Mouse (Mus musculus): ENCODE data around the gene Lmx1b. TPM values are rescaled to one million over a fixed set of nuclear protein-coding genes. Genes with fewer than 3 reads are reported as not detected.

Lmx1b gene
- polyA plus RNA-seq, 1 experiment from 2014 or later, result 0.59 TPM

DNA sequence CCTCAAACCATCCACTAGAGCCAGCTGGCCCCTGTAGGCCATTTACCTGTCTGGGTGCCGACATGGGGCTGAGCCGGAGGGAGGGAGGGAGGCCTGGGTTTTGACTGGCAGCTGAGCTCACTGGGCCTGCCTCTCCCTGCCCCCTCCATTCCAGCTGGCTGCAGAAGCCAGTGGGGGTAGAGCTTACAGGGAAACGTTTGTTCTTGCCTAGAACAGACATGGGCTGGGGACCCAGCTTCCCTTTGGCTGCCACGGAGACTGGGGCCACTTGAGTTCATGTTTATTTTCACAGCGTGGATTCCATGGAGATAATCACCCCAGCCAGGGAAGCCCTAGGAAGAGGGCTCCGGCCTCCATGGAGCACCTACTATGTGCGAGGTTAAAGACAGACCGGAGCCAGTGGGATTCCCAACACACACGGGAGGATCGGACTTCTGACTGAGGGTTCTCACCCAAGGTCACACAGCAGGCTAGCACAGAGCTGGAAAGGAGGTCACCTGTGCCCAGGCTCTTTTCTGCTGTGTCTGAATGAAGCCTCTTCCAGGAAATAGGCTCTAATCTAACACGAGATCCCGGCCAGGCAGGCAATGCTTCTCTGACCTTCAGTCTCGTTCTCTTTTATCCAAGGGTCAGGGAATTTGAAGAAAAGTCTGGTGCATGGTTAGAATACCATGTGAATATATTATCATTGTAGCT is 25.2 kb upstream of the Lmx1b start:
- H3K4me2 ChIP-seq (replicated peaks), result 0 out of 2 replicates have a peak overlapping the region, but pooled peaks have one; percentile 1
- no peaks in the 10 kb centered on the region; the same call in 1 of the 2 replicates for H3K27me3 ChIP-seq
- H3K4me3 ChIP-seq (replicated peaks), result no peak overlapping the region
- no peak for ATAC-seq (ENCODE audit: insufficient number of reproducible peaks, low FRiP score, low TSS enrichment, low read depth)
- peaks cover 10% of the 10 kb centered on the region for H3K4me1 ChIP-seq
- no peaks in the 10 kb centered on the region for H3K9me3 ChIP-seq (replicated peaks)
- H3K36me3 ChIP-seq, result no peaks in the 10 kb centered on the region
- WGBS, result 23% methylated on average over 13 of the region's 13 CpGs
- no peak overlapping the region for H3K9ac ChIP-seq
- no peak overlapping the region for H3K27ac ChIP-seq (replicated peaks)

DNA sequence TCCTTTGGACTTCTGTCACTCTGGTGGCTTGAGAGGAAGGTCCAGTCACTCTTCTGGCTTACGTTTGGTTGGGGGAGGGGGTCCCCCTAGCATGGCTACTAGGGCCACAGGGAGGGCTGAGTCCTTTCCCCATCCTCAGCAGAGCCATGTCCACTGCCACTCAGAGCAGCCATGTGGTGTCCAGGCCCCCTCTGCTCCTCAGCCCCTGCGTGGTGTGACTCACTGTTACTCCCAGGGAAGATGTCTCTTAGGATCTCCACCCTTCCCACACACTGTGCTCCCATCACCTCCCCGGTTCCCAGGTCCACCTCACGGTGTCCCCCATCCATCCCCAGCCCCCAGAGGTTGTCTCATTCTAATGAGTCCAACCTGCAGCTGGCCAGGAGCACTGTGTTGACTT is 24.4 kb upstream of the Lmx1b start:
- 79% methylated on average over 4 of the region's 4 CpGs for WGBS
- no peak overlapping the region for H3K27ac ChIP-seq (replicated peaks)
- H3K36me3 ChIP-seq, result no peaks in the 10 kb centered on the region
- peaks cover 10% of the 10 kb centered on the region for H3K4me1 ChIP-seq
- no peaks in the 10 kb centered on the region for H3K9me3 ChIP-seq (replicated peaks)
- H3K27me3 ChIP-seq, result no peaks in the 10 kb centered on the region; the same call in 1 of the 2 replicates
- H3K4me2 ChIP-seq (replicated peaks), result no peak overlapping the region
- peak; percentile 48; the same call in 1 of the 2 replicates for ATAC-seq (ENCODE audit: insufficient number of reproducible peaks, low FRiP score, low TSS enrichment, low read depth)
- H3K9ac ChIP-seq, result no peak overlapping the region
- H3K4me3 ChIP-seq (replicated peaks), result no peak overlapping the region

DNA sequence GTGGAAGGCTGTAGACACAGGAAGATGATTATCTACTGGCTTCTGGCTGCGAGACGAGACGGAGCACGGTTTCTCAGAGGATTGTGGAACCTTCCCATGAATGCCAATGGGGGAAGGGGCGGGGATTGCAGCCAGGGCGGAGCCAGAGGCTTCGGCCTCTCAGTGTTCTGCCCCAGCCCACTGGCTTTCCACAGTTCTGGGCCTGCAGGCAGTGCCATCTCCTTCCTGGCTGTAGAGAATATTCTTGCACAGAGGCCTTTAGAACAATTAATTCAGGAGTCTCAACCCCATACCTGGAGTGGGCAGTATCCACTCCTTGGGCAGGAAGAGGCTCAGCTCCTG is 18.9 kb upstream of the Lmx1b start:
- Histone ChIP-seq H3K27me3 (no peaks in the 10 kb centered on the region), H3K9me3 (replicated peaks) (no peaks in the 10 kb centered on the region), H3K36me3 (no peaks in the 10 kb centered on the region), H3K27ac (replicated peaks) (0 out of 2 replicates have a peak overlapping the region, but pooled peaks have one; percentile 7), H3K9ac (no peak overlapping the region), H3K4me2 (replicated peaks) (peak overlapping the region; percentile 38), H3K4me3 (replicated peaks) (peak overlapping the region; percentile 28), H3K4me1 (0 out of 2 replicates have a peak, but pooled peaks cover 4% of the 10 kb centered on the region)
- peak; percentile 75 for ATAC-seq (ENCODE audit: insufficient number of reproducible peaks, low FRiP score, low TSS enrichment, low read depth)
- WGBS, result 2% methylated on average over 7 of the region's 7 CpGs

DNA sequence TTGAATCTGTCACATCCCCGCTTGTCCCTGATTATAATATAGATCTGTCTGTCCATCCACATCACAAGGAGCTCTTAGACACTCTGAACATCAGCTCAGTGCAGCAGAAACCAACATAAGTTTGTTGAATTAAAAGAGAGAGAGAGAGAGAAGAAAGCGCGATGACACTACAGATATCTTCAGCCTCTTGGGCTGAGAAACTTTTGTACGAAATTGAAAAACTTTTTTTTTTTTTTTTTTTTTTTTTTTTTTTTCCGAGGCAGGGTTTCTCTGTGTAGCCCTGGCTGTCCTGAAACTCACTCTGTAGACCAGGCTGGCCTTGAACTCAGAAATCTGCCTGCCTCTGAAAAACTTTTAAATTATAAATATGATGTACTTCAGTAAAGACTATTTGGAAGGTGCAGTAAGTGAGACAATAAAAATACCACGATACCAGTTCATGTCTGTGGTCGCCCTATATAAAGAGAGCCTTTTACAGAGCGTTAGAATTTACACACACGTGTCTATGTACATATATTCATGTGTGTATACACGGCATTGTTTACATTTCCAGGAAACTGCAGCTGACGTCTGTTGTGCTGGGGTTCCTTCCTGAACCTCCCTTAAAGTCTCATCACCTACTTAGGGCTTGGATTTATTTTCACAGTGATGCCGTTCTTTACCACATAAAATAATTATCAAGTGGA is 18.4 kb upstream of the Lmx1b start:
- WGBS, result 44% methylated on average over 12 of the region's 12 CpGs
- Histone ChIP-seq H3K36me3 (no peaks in the 10 kb centered on the region), H3K9ac (no peak overlapping the region), H3K27me3 (no peaks in the 10 kb centered on the region), H3K4me1 (0 out of 2 replicates have a peak, but pooled peaks cover 4% of the 10 kb centered on the region), H3K27ac (replicated peaks) (0 out of 2 replicates have a peak overlapping the region, but pooled peaks have one; percentile 7), H3K4me3 (replicated peaks) (peak overlapping the region; percentile 28), H3K4me2 (replicated peaks) (peak overlapping the region; percentile 38), H3K9me3 (replicated peaks) (no peaks in the 10 kb centered on the region)
- ATAC-seq (ENCODE audit: insufficient number of reproducible peaks, low FRiP score, low TSS enrichment, low read depth), result no peak

DNA sequence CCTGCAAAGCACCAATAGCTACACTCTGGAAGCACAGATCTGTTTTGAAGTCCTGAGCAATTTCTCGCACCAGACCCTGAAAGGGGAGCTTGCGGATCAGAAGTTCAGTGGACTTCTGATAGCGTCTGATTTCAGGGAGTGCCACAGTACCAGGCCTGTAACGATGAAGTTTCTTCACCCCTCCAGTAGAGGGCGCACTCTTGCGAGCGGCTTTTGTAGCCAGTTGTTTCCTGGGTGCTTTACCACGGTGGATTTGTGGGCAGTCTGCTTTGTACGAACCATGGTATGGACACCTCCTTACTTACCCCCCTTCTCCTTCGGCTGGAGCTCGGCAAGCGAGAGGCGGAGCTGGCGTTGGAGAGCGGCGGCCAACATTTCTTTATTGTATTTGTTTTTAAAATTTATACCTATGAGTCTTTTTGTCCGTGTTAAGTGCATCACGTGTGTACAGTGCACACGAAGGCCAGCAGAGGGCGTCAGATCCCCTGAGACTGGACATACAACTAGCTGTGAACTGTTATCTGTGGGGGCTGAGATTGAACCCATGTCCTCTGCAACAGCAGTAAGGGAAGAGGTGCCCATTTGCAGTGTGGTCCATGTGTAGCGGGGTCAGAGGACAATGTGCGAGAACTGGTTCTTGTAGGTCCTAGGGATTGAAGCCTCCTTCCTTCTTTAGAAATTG is 12.3 kb upstream of the Lmx1b start:
- H3K9ac ChIP-seq, result no peak overlapping the region
- no peak overlapping the region for H3K4me2 ChIP-seq (replicated peaks)
- no peak overlapping the region for H3K4me3 ChIP-seq (replicated peaks)
- H3K27ac ChIP-seq (replicated peaks), result no peak overlapping the region
- no peak for ATAC-seq (ENCODE audit: insufficient number of reproducible peaks, low FRiP score, low TSS enrichment, low read depth)
- H3K27me3 ChIP-seq, result peaks cover 12% of the 10 kb centered on the region
- no peaks in the 10 kb centered on the region for H3K9me3 ChIP-seq (replicated peaks)
- 81% methylated on average over 22 of the region's 22 CpGs for WGBS
- no peaks in the 10 kb centered on the region for H3K36me3 ChIP-seq
- H3K4me1 ChIP-seq, result peaks cover 21% of the 10 kb centered on the region

DNA sequence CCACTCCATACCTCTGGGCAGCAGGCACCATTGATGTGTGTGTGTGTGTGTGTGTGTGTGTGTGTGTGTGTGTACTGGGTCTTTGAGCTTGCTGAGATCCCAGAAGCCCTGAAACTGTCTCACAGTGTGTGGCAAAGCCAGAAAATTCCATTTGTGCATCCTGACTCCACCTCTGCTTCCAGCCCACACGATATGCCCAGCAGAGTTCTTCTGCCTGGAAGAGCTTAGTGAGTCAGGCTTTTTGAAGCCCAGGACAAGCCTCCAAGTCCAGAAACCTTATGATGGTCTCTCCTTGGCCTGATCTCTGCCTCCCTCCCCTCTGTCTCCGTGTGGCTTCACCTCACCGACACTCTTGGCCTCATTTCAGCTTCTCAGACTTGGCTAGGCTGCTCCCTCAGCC is 9.1 kb upstream of the Lmx1b start:
- 26% methylated on average over 3 of the region's 3 CpGs for WGBS
- H3K4me1 ChIP-seq, result peaks cover 21% of the 10 kb centered on the region
- ATAC-seq (ENCODE audit: insufficient number of reproducible peaks, low FRiP score, low TSS enrichment, low read depth), result no peak
- H3K9me3 ChIP-seq (replicated peaks), result no peaks in the 10 kb centered on the region
- no peak overlapping the region for H3K9ac ChIP-seq
- no peaks in the 10 kb centered on the region for H3K36me3 ChIP-seq
- H3K27me3 ChIP-seq, result peaks cover 45% of the 10 kb centered on the region
- no peak overlapping the region for H3K27ac ChIP-seq (replicated peaks)
- no peak overlapping the region for H3K4me3 ChIP-seq (replicated peaks)
- no peak overlapping the region for H3K4me2 ChIP-seq (replicated peaks)

DNA sequence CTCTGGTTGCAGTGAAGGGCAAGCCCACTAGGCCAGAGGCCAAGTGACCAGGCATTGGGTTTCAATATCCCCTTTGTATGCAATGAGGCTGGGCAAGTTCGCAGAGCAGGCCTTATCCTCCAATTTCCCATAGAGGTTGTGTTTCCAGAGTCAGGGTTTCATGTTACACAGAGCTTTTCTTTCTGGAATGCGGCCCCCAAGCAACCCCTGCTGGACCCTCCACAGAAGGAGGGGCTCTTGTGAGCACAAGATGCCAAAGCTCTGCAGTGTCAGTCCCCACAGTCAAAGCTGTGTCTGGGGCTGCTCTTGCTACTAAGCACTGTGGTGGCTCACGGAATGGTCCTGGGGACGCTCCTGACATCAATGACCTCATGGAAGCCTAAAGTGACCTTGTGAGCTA is 8.6 kb upstream of the Lmx1b start:
- no peaks in the 10 kb centered on the region for H3K9me3 ChIP-seq (replicated peaks)
- H3K27ac ChIP-seq (replicated peaks), result no peak overlapping the region
- 14% methylated on average over 4 of the region's 4 CpGs for WGBS
- ATAC-seq (ENCODE audit: insufficient number of reproducible peaks, low FRiP score, low TSS enrichment, low read depth), result no peak
- H3K36me3 ChIP-seq, result no peaks in the 10 kb centered on the region
- H3K4me2 ChIP-seq (replicated peaks), result no peak overlapping the region
- no peak overlapping the region for H3K9ac ChIP-seq
- H3K4me1 ChIP-seq, result peaks cover 21% of the 10 kb centered on the region
- H3K27me3 ChIP-seq, result peaks cover 49% of the 10 kb centered on the region
- H3K4me3 ChIP-seq (replicated peaks), result no peak overlapping the region

DNA sequence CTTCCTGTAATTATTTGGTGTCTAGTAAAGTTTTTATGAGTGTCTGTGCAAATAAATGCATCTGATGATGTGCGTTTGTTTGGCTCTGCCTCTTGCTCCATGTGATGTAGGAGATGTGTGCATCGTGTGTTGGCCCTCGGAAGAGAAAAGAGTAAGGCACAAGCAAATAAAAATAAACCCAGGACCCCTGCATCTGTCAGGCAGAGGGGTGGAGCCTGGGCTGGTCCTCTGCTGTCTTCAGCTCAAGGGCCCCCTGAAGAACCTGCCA is 5.9 kb upstream of the Lmx1b start:
- H3K9me3 ChIP-seq (replicated peaks), result no peaks in the 10 kb centered on the region
- peaks cover 35% of the 10 kb centered on the region for H3K4me1 ChIP-seq
- H3K36me3 ChIP-seq, result no peaks in the 10 kb centered on the region
- peaks cover 76% of the 10 kb centered on the region for H3K27me3 ChIP-seq
- WGBS, result 7% methylated on average over 3 of the region's 3 CpGs
- H3K4me2 ChIP-seq (replicated peaks), result no peak overlapping the region
- no peak overlapping the region for H3K4me3 ChIP-seq (replicated peaks)
- H3K9ac ChIP-seq, result no peak overlapping the region
- H3K27ac ChIP-seq (replicated peaks), result no peak overlapping the region
- ATAC-seq (ENCODE audit: insufficient number of reproducible peaks, low FRiP score, low TSS enrichment, low read depth), result no peak

DNA sequence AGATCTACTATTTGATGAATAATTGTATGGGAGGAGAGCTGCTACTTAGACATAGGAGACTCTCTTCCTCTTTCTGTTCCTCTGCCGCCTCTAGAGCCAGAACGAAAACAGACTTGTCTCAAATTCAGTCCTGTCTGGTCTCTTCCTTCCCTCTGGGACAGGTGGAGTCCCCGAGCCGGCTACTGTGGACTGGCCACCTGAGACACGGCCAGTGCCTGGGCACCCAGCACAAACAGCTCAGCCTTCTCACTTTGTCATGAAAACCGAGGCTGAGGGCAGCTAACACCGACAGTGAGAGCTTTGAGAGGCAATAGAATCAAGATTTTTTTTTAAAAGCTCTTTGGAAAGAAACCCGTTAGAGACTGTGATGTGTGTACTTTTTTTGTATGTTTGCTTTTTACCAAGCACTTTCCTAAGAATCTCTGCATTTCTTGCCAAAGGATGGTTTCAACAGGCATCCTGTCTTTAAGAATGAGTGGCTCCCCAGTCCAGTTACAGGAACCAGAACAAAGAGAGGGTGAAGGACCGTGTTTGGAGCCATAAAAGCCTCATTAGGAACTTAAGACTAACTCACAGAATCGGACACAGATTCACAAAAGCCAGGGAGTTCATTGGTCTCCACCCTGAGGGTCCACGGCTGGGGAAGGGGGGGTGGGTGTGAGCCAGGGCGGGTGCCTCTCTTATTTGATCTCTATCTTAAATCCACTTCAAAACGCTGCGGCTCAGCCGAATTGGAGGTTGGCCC is 5.4 kb upstream of the Lmx1b start:
- ATAC-seq (ENCODE audit: insufficient number of reproducible peaks, low FRiP score, low TSS enrichment, low read depth), result no peak
- Histone ChIP-seq H3K4me1 (peaks cover 40% of the 10 kb centered on the region), H3K9me3 (replicated peaks) (no peaks in the 10 kb centered on the region), H3K27me3 (peaks cover 81% of the 10 kb centered on the region), H3K4me2 (replicated peaks) (no peak overlapping the region), H3K4me3 (replicated peaks) (no peak overlapping the region), H3K9ac (no peak overlapping the region), H3K36me3 (no peaks in the 10 kb centered on the region), H3K27ac (replicated peaks) (no peak overlapping the region)
- 11% methylated on average over 15 of the region's 15 CpGs for WGBS

DNA sequence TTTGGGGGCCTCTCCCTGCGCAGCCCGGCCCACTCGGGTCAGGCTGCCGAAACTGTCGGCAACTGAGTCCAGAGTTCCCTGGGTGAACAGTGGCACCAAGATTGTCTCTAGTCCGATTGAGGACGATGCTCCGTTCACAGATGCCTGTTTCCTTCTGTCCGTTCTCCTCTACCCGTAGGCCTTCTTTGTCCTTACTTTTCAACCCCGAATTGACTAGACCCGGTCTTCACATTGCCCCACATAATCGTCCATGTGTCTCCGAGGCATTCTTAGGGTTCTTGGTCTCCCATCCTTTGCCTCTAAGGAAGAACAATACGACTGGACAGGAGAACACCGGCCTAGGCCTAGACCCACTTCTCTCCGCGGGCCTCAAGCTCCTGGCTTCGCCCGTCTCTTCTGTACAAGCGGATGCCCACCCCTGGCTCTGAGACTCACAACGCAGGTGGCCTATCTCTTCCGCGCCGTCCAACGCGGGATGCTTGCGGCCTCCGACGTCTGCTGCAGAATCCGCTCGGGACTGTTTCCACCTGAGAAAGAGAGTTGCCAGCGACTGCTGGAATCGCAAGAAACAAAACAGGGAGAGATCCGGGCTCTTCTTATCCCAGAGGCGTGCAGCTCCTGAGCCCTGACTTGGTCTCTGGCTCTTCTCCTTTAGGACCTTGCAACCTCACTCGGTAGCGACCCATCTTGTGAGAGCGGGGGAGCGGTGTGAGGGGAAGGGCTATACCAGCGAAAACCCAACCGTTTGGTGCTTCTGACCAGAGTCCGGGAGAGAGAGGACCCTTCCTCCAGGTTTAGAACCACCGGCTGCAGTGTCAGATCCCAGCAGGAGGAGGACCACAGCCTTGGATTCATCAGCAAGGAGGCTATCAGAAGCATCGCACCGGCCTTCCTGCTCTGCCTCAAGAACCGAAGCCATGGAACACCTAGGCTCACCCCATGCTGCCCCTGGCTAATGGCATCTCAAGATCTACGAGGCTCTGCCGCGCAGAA is 3.7 kb upstream of the Lmx1b start:
- Histone ChIP-seq H3K36me3 (no peaks in the 10 kb centered on the region), H3K4me3 (replicated peaks) (no peak overlapping the region), H3K27me3 (peaks cover 97% of the 10 kb centered on the region), H3K4me1 (peaks cover 44% of the 10 kb centered on the region), H3K27ac (replicated peaks) (no peak overlapping the region), H3K4me2 (replicated peaks) (no peak overlapping the region), H3K9me3 (replicated peaks) (no peaks in the 10 kb centered on the region), H3K9ac (no peak overlapping the region)
- no peak for ATAC-seq (ENCODE audit: insufficient number of reproducible peaks, low FRiP score, low TSS enrichment, low read depth)
- 29% methylated on average over 50 of the region's 50 CpGs for WGBS
